Mouse (Mus musculus) liver, adult 2 months (tissue): ENCODE results near the gene Aym1. TPM values are rescaled to one million over a fixed set of nuclear protein-coding genes. Genes with fewer than 3 reads are reported as not detected.
"Not testable (repeated sequence)": the region's sequence is repeated elsewhere in the genome, so short reads cannot be mapped to it uniquely, and the experiment has no call there.

ENCODE experiments used
- DNase-seq: peaks from one replicate; pipeline ENCODE4 v3.0.0-alpha.2; 2011; ENCODE audit warnings: low read depth, low spot score; ENCODE audit errors: extremely low read depth
- H3K27ac ChIP-seq: fragments of 200-500 bp; replicated peaks from 2 replicates; pipeline ENCODE4 v1.5.1; 2012; ENCODE audit warnings: low read depth, mild to moderate bottlenecking, control low read depth, inconsistent platforms, low read length; ENCODE audit not compliant: insufficient read depth
- H3K27me3 ChIP-seq: fragments of 200-500 bp; 2 replicates; pipeline ENCODE4 v1.6.1; 2012; ENCODE audit warnings: mild to moderate bottlenecking, moderate library complexity, low read length, inconsistent platforms; ENCODE audit not compliant: control insufficient read depth, insufficient read depth
- H3K36me3 ChIP-seq: fragments of 200-500 bp; 2 replicates; pipeline ENCODE4 v1.6.1; 2012; ENCODE audit warnings: low read length, inconsistent platforms; ENCODE audit not compliant: control insufficient read depth, insufficient read depth
- H3K4me1 ChIP-seq: fragments of 200-500 bp; 2 replicates; pipeline ENCODE4 v1.6.1; 2011; ENCODE audit warnings: low read length; ENCODE audit not compliant: control insufficient read depth, insufficient read depth
- H3K4me3 ChIP-seq: fragments of 200-500 bp; 2 replicates; pipeline ENCODE4 v1.5.1; 2011; ENCODE audit warnings: low read depth, mild to moderate bottlenecking, control low read depth, low read length, moderate library complexity; ENCODE audit not compliant: insufficient read depth
- H3K79me2 ChIP-seq: fragments of 200-500 bp; 2 replicates; pipeline ENCODE4 v1.6.1; 2012; ENCODE audit warnings: inconsistent platforms, mild to moderate bottlenecking, low read length, moderate library complexity; ENCODE audit not compliant: control insufficient read depth, insufficient read depth
- H3K9ac ChIP-seq: fragments of 200-500 bp; 2 replicates; pipeline ENCODE4 v1.6.1; 2012; ENCODE audit warnings: low read depth, mild to moderate bottlenecking, control low read depth, inconsistent platforms, low read length
- CTCF ChIP-seq: fragments of 200-500 bp; IDR thresholded peaks from 2 replicates; pipeline ENCODE4 v1.5.1; 2011; ENCODE audit warnings: low read depth, low read length, control low read depth
- POLR2A ChIP-seq: fragments of 200-500 bp; IDR thresholded peaks from 2 replicates; pipeline ENCODE4 v1.6.1; 2011; ENCODE audit warnings: low read length, control low read depth; ENCODE audit not compliant: insufficient read depth; ENCODE audit errors: extremely low read depth
- WGBS: fragments of 180-500 bp; shearing (Covaris S2); methylation state at CpG from one replicate; pipeline ENCODE4 v1.1.7; 2018; 5-methylcytosine and 5-hydroxymethylcytosine counted together
- polyA plus RNA-seq: library from polyadenylated mRNA; depleted of rRNA; stranded (reverse); fragments of >200 nt; gene quantifications from 2 replicates; pipeline ENCODE4 v1.2.3, GENCODE M21; 2012
- total RNA-seq: library from RNA; depleted of rRNA; stranded (reverse); fragments of >200 nt; gene quantifications from 2 replicates; pipeline ENCODE4 v1.2.3, GENCODE M21; 2014

The Aym1 gene
- total and polyA plus RNA-seq, 2 experiments, result not detected

- Histone ChIP-seq H3K79me2 (no peaks in the 10 kb centered on the region), H3K27me3 (no peaks in the 10 kb centered on the region), H3K4me1 (no peaks in the 10 kb centered on the region), H3K27ac (no peak overlapping the region), H3K4me3 (no peak overlapping the region), H3K9ac (no peak overlapping the region), H3K36me3 (no peaks in the 10 kb centered on the region)
- 13% methylated on average over 11 of the region's 11 CpGs for WGBS
- no peak for TF ChIP-seq CTCF
- no peak for TF ChIP-seq POLR2A
- DNase-seq, result no peak
These were observed 1.7 kb downstream of the Aym1 start for GRCm38 (mm10) chr5:113358833-113359232.

- DNase-seq, result no peak
- H3K36me3 ChIP-seq, result no peaks in the 10 kb centered on the region
- WGBS, result 74% methylated on average over 7 of the region's 7 CpGs
- no peak overlapping the region for H3K27ac ChIP-seq
- no peaks in the 10 kb centered on the region for H3K4me1 ChIP-seq
- no peaks in the 10 kb centered on the region for H3K27me3 ChIP-seq
- no peaks in the 10 kb centered on the region for H3K79me2 ChIP-seq
- no peak overlapping the region for H3K4me3 ChIP-seq
- no peak overlapping the region for H3K9ac ChIP-seq
- TF ChIP-seq POLR2A, result no peak
- no peak for TF ChIP-seq CTCF
These were observed 4.2 kb downstream of the Aym1 start for GRCm38 (mm10) chr5:113361283-113361682.

DNA sequence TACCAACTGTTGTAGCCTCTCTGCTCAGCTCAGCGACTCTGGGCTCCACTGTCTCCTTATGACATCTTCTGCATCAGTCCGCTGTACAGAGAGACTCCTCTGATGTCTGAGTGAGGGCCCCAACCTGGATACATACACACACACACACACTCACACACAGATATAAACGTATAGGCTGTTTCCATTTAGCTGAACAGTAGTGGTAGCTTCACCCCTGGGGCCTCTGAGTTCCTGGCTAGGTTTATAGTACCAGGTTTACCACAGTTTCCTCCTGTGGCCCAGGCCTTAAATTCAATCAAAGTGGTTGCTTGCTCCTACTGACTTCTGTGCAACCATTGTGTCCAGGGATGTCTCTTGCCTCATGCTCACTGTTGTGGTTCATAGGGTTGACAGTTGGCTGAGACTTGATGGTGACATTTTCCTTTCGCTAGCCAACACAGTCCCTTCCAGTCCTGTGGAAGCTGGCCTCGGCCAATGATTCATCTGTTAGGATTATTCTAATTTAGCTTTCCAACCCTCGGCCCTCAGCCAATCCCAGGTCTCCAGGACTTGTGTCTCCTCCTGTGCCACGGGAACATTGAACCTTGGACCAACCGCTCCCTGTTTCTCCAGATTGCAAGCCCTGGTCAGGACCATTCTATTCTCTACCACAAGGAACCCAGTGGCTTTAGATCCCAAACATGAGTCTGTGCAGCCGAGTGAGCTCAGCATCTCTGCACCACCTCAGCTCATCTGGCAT lies 5.3 kb downstream of the Aym1 start:
- H3K27ac ChIP-seq, result no peak overlapping the region
- 65% methylated on average over 9 of the region's 9 CpGs for WGBS
- H3K9ac ChIP-seq, result no peak overlapping the region
- TF ChIP-seq CTCF (no peak), POLR2A (no peak)
- no peak overlapping the region for H3K4me3 ChIP-seq
- H3K36me3 ChIP-seq, result no peaks in the 10 kb centered on the region
- no peaks in the 10 kb centered on the region for H3K79me2 ChIP-seq
- H3K27me3 ChIP-seq, result no peaks in the 10 kb centered on the region
- DNase-seq, result no peak
- no peaks in the 10 kb centered on the region for H3K4me1 ChIP-seq

DNA sequence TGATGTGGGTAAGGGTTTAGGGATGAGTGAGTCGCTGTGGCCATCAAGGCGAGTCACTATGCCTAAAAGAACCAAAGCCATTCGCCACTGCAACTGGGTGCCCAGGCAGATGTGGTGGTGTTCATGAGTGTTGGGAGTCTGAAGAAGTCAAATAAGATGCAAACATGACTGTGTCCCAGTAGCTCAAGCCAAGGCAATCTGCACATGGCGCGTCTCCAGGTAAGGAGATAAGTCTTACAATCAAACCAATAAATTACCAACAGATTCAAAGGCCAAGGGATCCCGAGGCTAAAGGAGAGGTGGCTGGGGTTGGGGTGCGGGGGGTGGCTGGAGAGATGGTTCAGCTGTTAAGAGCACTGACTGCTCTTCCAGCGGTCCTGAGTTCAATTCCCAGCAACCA lies 6.1 kb downstream of the Aym1 start:
- Histone ChIP-seq H3K4me1 (no peaks in the 10 kb centered on the region), H3K79me2 (no peaks in the 10 kb centered on the region), H3K36me3 (no peaks in the 10 kb centered on the region), H3K4me3 (no peak overlapping the region), H3K9ac (no peak overlapping the region), H3K27me3 (no peaks in the 10 kb centered on the region), H3K27ac (no peak overlapping the region)
- DNase-seq, result no peak
- no peak for TF ChIP-seq POLR2A
- no peak for TF ChIP-seq CTCF
- 86% methylated on average over 8 of the region's 8 CpGs for WGBS

- no peaks in the 10 kb centered on the region for H3K4me1 ChIP-seq
- H3K4me3 ChIP-seq, result no peak overlapping the region
- H3K27me3 ChIP-seq, result no peaks in the 10 kb centered on the region
- DNase-seq, result peak; percentile 32
- H3K36me3 ChIP-seq, result no peaks in the 10 kb centered on the region
- no peak overlapping the region for H3K9ac ChIP-seq
- H3K27ac ChIP-seq, result no peak overlapping the region
- TF ChIP-seq CTCF, result peak; percentile 93
- TF ChIP-seq POLR2A, result no peak
- H3K79me2 ChIP-seq, result no peaks in the 10 kb centered on the region
- WGBS, result 4% methylated on average over 20 of the region's 20 CpGs
These were observed 8.8 kb downstream of the Aym1 start for GRCm38 (mm10) chr5:113365921-113366320.

- H3K4me1 ChIP-seq, H3K36me3 ChIP-seq, H3K27me3 ChIP-seq, H3K27ac ChIP-seq, H3K4me3 ChIP-seq, DNase-seq, H3K79me2 ChIP-seq, H3K9ac ChIP-seq: not testable (repeated sequence)
These were observed 10.6 kb downstream of the Aym1 start for GRCm38 (mm10) chr5:113367726-113368125.
